Mouse (Mus musculus): ENCODE results near the gene Zmym1.
"Not testable (repeated sequence)": the region's sequence is repeated elsewhere in the genome, so short reads cannot be mapped to it uniquely, and the experiment has no call there.

Zmym1 gene
- long read RNA-seq, experiment 1, partial matches to known transcripts, result 2 of 5 reads
- long read RNA-seq, experiment 1, other reads (novel, unspliced or antisense), result 1 of 5 reads
- long read RNA-seq, experiment 2, partial matches to known transcripts, result 1 of 8 reads
- long read RNA-seq, experiment 2, other reads (novel, unspliced or antisense), result 2 of 8 reads

GRCm38 (mm10) chr4:127060585-127061290 is at the start of gene Zmym1:
Zmym1 (minus strand) TSS chr4:127061152.
- intact Hi-C loops (cut with DNase I), result no loop called here

- intact Hi-C loops (cut with DNase I), result no loop called here
These were observed 49.6 kb upstream of the Zmym1 start for GRCm38 (mm10) chr4:127110570-127110969.

- intact Hi-C loops (cut with DNase I), result no loop called here
These were observed 46.6 kb upstream of the Zmym1 start for GRCm38 (mm10) chr4:127107566-127107965.

- intact Hi-C loops (cut with DNase I), result not testable (repeated sequence)
These were observed 38.6 kb upstream of the Zmym1 start for GRCm38 (mm10) chr4:127099552-127099951.

GRCm38 (mm10) chr4:127095090-127095489 is 34.1 kb upstream of the Zmym1 start:
- intact Hi-C loops (cut with DNase I), result no loop called here

GRCm38 (mm10) chr4:127091188-127091587 is 30.2 kb upstream of the Zmym1 start:
- intact Hi-C loops (cut with DNase I), result no loop called here

GRCm38 (mm10) chr4:127085761-127086160 is 24.8 kb upstream of the Zmym1 start:
- intact Hi-C loops (cut with DNase I), result no loop called here

GRCm38 (mm10) chr4:127083131-127083530 is 22.2 kb upstream of the Zmym1 start:
- intact Hi-C loops (cut with DNase I), result no loop called here

- intact Hi-C loops (cut with DNase I), result no loop called here
These were observed 19.9 kb upstream of the Zmym1 start for GRCm38 (mm10) chr4:127080806-127081205.

GRCm38 (mm10) chr4:127076875-127077548 is 16.1 kb upstream of the Zmym1 start, which contains the start of gene Zmym6:
Zmym6 (plus strand) TSS chr4:127077383.
- intact Hi-C loops (cut with DNase I), result no loop called here

GRCm38 (mm10) chr4:127074915-127075314 is 14.0 kb upstream of the Zmym1 start:
- intact Hi-C loops (cut with DNase I), result no loop called here

GRCm38 (mm10) chr4:127064051-127064450 is 3.1 kb upstream of the Zmym1 start:
- intact Hi-C loops (cut with DNase I), result no loop called here

GRCm38 (mm10) chr4:127054522-127055198 is 6.3 kb downstream of the Zmym1 start:
- intact Hi-C loops (cut with DNase I), result no loop called here

GRCm38 (mm10) chr4:127053071-127053470 is 7.9 kb downstream of the Zmym1 start:
- intact Hi-C loops (cut with DNase I), result no loop called here

GRCm38 (mm10) chr4:127051121-127051520 is 9.8 kb downstream of the Zmym1 start:
- intact Hi-C loops (cut with DNase I), result no loop called here

GRCm38 (mm10) chr4:127043540-127043939 is 17.4 kb downstream of the Zmym1 start:
- intact Hi-C loops (cut with DNase I), result loop anchor here (10.0 kb wide), 1 partner anchor 201 kb away; the partner anchor contains the start of gene Smim12

GRCm38 (mm10) chr4:127039871-127040483 is 21.0 kb downstream of the Zmym1 start:
- intact Hi-C loops (cut with DNase I), result loop anchor here (10.0 kb wide), 1 partner anchor 205 kb away; the partner anchor contains the start of gene Smim12

GRCm38 (mm10) chr4:127038828-127039349 is 22.1 kb downstream of the Zmym1 start:
- intact Hi-C loops (cut with DNase I), result no loop called here

GRCm38 (mm10) chr4:127037908-127038827 is 22.8 kb downstream of the Zmym1 start:
- intact Hi-C loops (cut with DNase I), result no loop called here

- intact Hi-C loops (cut with DNase I), result no loop called here
These were observed 23.8 kb downstream of the Zmym1 start for GRCm38 (mm10) chr4:127037158-127037557.

Measured in adrenal gland (tissue).